Mouse (Mus musculus) heart, postnatal 36 days (tissue): ENCODE measurements at regions not wholly inside any gene's neighbourhood (a gene's known extent, or its start where the extent isn't known, plus 50 kb on each side); places are given as distances from the start of the nearest gene placed in this dataset.

ENCODE experiments used
- DNase-seq, 2 experiments: peaks; one replicate each; pipeline ENCODE4 v3.0.0; 2021 to 2022
- intact Hi-C: fragments of 180-260 bp; cut with DNase I; formaldehyde crosslinking; loops from one replicate; pipeline ENCODE4 v1.15.1; 2025

- intact Hi-C loops = no loop called here
- no peak for DNase-seq
Observed at GRCm38 (mm10) chr4:52213363-52213762, 225.7 kb upstream of the Smc2 start.
